Mouse (Mus musculus): ENCODE results near the gene Sema4f. TPM values are rescaled to one million over a fixed set of nuclear protein-coding genes. Genes with fewer than 3 reads are reported as not detected.

The Sema4f gene
- total RNA-seq, 2 experiments from 2014 or later, result 0.05 TPM; not detected in 1

- intact Hi-C loops (cut with DNase I), result no loop called here
- H3K4me3 ChIP-seq, result no peak overlapping the region
- no peak overlapping the region for H3K27ac ChIP-seq
- no peak for TF ChIP-seq CTCF (IDR thresholded peaks at IDR 0.05)
- DNase-seq, result peak; percentile 53
Measured at GRCm38 (mm10) chr6:82908034-82908433, 31.5 kb downstream of the Sema4f start.

GRCm38 (mm10) chr6:82906985-82907384, 32.6 kb downstream of the Sema4f start:
- H3K4me3 ChIP-seq, result no peak overlapping the region
- H3K27ac ChIP-seq, result no peak overlapping the region
- TF ChIP-seq CTCF (IDR thresholded peaks at IDR 0.05), result no peak
- no peak for DNase-seq
- intact Hi-C loops (cut with DNase I), result no loop called here

- Histone ChIP-seq H3K27ac (no peak overlapping the region), H3K4me3 (no peak overlapping the region)
- intact Hi-C loops (cut with DNase I), result no loop called here
- no peak for TF ChIP-seq CTCF (IDR thresholded peaks at IDR 0.05)
- DNase-seq, result no peak
Measured at GRCm38 (mm10) chr6:82902559-82902958, 37.0 kb downstream of the Sema4f start.

GRCm38 (mm10) chr6:82898745-82899144, 40.8 kb downstream of the Sema4f start:
- Histone ChIP-seq H3K4me3 (no peak overlapping the region), H3K27ac (no peak overlapping the region)
- no peak for DNase-seq
- intact Hi-C loops (cut with DNase I), result no loop called here
- no peak for TF ChIP-seq CTCF (IDR thresholded peaks at IDR 0.05)

GRCm38 (mm10) chr6:82898227-82898626, 41.3 kb downstream of the Sema4f start:
- H3K4me3 ChIP-seq, result no peak overlapping the region
- no peak for TF ChIP-seq CTCF (IDR thresholded peaks at IDR 0.05)
- DNase-seq, result no peak
- intact Hi-C loops (cut with DNase I), result no loop called here
- H3K27ac ChIP-seq, result no peak overlapping the region

- Histone ChIP-seq H3K27ac (peak overlapping the region; percentile 66), H3K4me3 (no peak overlapping the region)
- DNase-seq, result no peak
- intact Hi-C loops (cut with DNase I), result no loop called here
- TF ChIP-seq CTCF (IDR thresholded peaks at IDR 0.05), result no peak
Measured at GRCm38 (mm10) chr6:82897311-82897710, 42.3 kb downstream of the Sema4f start.

- no peak for TF ChIP-seq CTCF (IDR thresholded peaks at IDR 0.05)
- DNase-seq, result no peak
- intact Hi-C loops (cut with DNase I), result loop anchor here (2.0 kb wide), 1 partner anchor 153 kb away; no protein-coding TSS in a partner anchor
Measured at GRCm38 (mm10) chr6:82893415-82893814, 46.2 kb downstream of the Sema4f start.

GRCm38 (mm10) chr6:82892540-82892939, 47.0 kb downstream of the Sema4f start:
- Histone ChIP-seq H3K4me3 (no peak overlapping the region), H3K27ac (no peak overlapping the region)
- peak; percentile 57 for DNase-seq
- intact Hi-C loops (cut with DNase I), result loop anchor here (2.0 kb wide), 1 partner anchor 152 kb away; no protein-coding TSS in a partner anchor
- peak; percentile 78 for TF ChIP-seq CTCF (IDR thresholded peaks at IDR 0.05)

More at GRCm38 (mm10) chr6:82893415-82893814, 46.2 kb downstream of the Sema4f start:
- Histone ChIP-seq H3K27ac (no peak overlapping the region), H3K4me3 (no peak overlapping the region)

GRCm38 (mm10) chr6:82891488-82891887, 48.1 kb downstream of the Sema4f start:
- Histone ChIP-seq H3K4me3 (no peak overlapping the region), H3K27ac (no peak overlapping the region)
- no peak for DNase-seq
- intact Hi-C loops (cut with DNase I), result no loop called here
- no peak for TF ChIP-seq CTCF (IDR thresholded peaks at IDR 0.05)

GRCm38 (mm10) chr6:82886330-82886729, 53.2 kb downstream of the Sema4f start:
- H3K4me3 ChIP-seq, result 0 out of 2 replicates have a peak overlapping the region, but pooled peaks have one; percentile 2
- DNase-seq, result peak; percentile 94
- intact Hi-C loops (cut with DNase I), result loop anchor here (1.0 to 2.0 kb wide), 2 partner anchors 23 to 80 kb away; no protein-coding TSS in a partner anchor
- peak overlapping the region; percentile 93 for H3K27ac ChIP-seq
- no peak for TF ChIP-seq CTCF (IDR thresholded peaks at IDR 0.05)

- no peak for DNase-seq
- no peak for TF ChIP-seq CTCF (IDR thresholded peaks at IDR 0.05)
- intact Hi-C loops (cut with DNase I), result loop anchor here (1.0 to 2.0 kb wide), 2 partner anchors 23 to 79 kb away; no protein-coding TSS in a partner anchor
- H3K4me3 ChIP-seq, result 0 out of 2 replicates have a peak overlapping the region, but pooled peaks have one; percentile 2
- H3K27ac ChIP-seq, result peak overlapping the region; percentile 93
Measured at GRCm38 (mm10) chr6:82885909-82886308, 53.7 kb downstream of the Sema4f start.

- intact Hi-C loops (cut with DNase I), result no loop called here
- no peak for TF ChIP-seq CTCF (IDR thresholded peaks at IDR 0.05)
- H3K27ac ChIP-seq, result peak overlapping the region; percentile 93
- DNase-seq, result peak; percentile 67
- no peak overlapping the region for H3K4me3 ChIP-seq
Measured at GRCm38 (mm10) chr6:82885441-82885840, 54.1 kb downstream of the Sema4f start.

GRCm38 (mm10) chr6:82884570-82884969, 55.0 kb downstream of the Sema4f start:
- intact Hi-C loops (cut with DNase I), result no loop called here
- Histone ChIP-seq H3K27ac (peak overlapping the region; percentile 93), H3K4me3 (no peak overlapping the region)
- no peak for DNase-seq
- TF ChIP-seq CTCF (IDR thresholded peaks at IDR 0.05), result no peak

GRCm38 (mm10) chr6:82881485-82882096, 58.0 kb downstream of the Sema4f start:
- peak; percentile 81 for DNase-seq
- Histone ChIP-seq H3K4me3 (peak overlapping the region; percentile 58), H3K27ac (peak overlapping the region; percentile 85)
- intact Hi-C loops (cut with DNase I), result loop anchor here (2.0 kb wide), 1 partner anchor 17 kb away; no protein-coding TSS in a partner anchor
- peak; percentile 69 for TF ChIP-seq CTCF (IDR thresholded peaks at IDR 0.05)
